Comparison of ENCODE assay signal across 8 mouse cellular contexts in the genomic region with DNA sequence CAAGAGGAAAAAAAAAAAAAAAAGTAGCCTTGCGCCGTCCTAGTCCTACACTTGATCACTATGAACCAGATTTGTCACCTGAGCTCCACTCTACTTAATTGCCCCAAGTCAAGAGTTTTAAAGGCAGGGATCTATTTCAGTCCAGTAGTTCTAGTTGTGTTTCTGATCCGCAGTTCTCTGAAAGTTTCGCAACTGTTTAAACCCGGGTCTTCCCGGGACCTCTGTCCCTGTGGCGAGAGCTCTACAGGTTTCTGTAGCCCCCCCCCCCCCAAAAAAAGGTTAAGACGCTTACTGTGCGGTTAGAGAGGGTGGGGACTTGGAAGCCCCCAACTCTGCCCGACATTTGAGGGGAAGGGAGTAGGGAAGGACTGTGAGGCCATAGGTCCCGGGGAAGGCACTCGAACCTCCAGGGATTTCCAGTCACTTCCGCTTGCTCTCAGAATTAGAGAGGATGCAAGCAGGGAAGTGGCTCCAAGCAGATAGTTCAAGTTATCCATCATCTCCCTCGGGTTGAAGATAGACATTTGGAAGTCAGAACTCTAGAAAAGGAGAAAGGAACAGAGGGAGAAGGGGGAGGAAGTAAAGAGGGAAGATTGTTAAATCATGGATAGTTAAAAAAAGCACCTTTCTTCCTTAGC. TPM values are rescaled to one million over a fixed set of nuclear protein-coding genes. Genes with fewer than 3 reads are reported as not detected.
A peak's percentile ranks its signal among the peaks of the same experiment; 100 is the strongest.
DNase-seq lines count a peak whose midpoint lies in the region; ATAC-seq and TF ChIP-seq lines count a peak whose summit lies in the region.

No protein-coding gene starts in this region.

- DNase-seq in midbrain, embryonic 10.5 days (ENCODE audit: low spot score), result peak; percentile 14
- no peak for DNase-seq in thymus, postnatal 14 days
- no peak for DNase-seq in adrenal gland, postnatal 10 days
- DNase-seq in right cerebral cortex, adult 18-20 months, result no peak

- no peak for TF ChIP-seq CTCF in cortical plate, adult 2 months (IDR thresholded peaks at IDR 0.05; ENCODE audit: extremely low read depth, insufficient read depth, low read length)

- 3% methylated on average over 14 of the region's 14 CpGs for WGBS in embryonic facial prominence, embryonic 12.5 days
- 3% methylated on average over 14 of the region's 14 CpGs for WGBS in hindbrain, embryonic 12.5 days
- WGBS in midbrain, embryonic 10.5 days, result 2% methylated on average over 14 of the region's 14 CpGs

- ATAC-seq in embryonic facial prominence, embryonic 12.5 days (ENCODE audit: insufficient number of reproducible peaks, insufficient read depth, low FRiP score, low TSS enrichment), result no peak
- ATAC-seq in hindbrain, embryonic 12.5 days (ENCODE audit: low FRiP score), result no peak
- no peak for ATAC-seq in inflammation-experienced regulatory T-cells, adult 6 months

- no peaks in the 10 kb centered on the region for H3K36me3 ChIP-seq in embryonic facial prominence, embryonic 12.5 days
- no peaks in the 10 kb centered on the region for H3K36me3 ChIP-seq in hindbrain, embryonic 12.5 days
- no peaks in the 10 kb centered on the region for H3K36me3 ChIP-seq in midbrain, embryonic 10.5 days

- peaks cover 7% of the 10 kb centered on the region; the same call in 1 of the 2 replicates for H3K9me3 ChIP-seq in embryonic facial prominence, embryonic 12.5 days
- peaks cover 4% of the 10 kb centered on the region for H3K9me3 ChIP-seq in hindbrain, embryonic 12.5 days (replicated peaks)
- peaks cover 11% of the 10 kb centered on the region; the same call in 1 of the 2 replicates for H3K9me3 ChIP-seq in midbrain, embryonic 10.5 days (replicated peaks)

- no peak overlapping the region for H3K27ac ChIP-seq in cortical plate, adult 2 months (ENCODE audit: insufficient read depth, low read length)
- H3K27ac ChIP-seq in embryonic facial prominence, embryonic 12.5 days, result no peak overlapping the region
- no peak overlapping the region for H3K27ac ChIP-seq in hindbrain, embryonic 12.5 days
- peak overlapping the region; percentile 86; the same call in 1 of the 2 replicates for H3K27ac ChIP-seq in midbrain, embryonic 10.5 days (replicated peaks)

- H3K4me3 ChIP-seq in cortical plate, adult 2 months (ENCODE audit: insufficient read depth, low read length), result peak overlapping the region; percentile 51; the same call in 1 of the 2 replicates
- H3K4me3 ChIP-seq in embryonic facial prominence, embryonic 12.5 days, result peak overlapping the region; percentile 55
- peak overlapping the region; percentile 57 for H3K4me3 ChIP-seq in hindbrain, embryonic 12.5 days
- peak overlapping the region; percentile 70 for H3K4me3 ChIP-seq in midbrain, embryonic 10.5 days

- no peak for TF ChIP-seq POLR2A in cortical plate, adult 2 months (IDR thresholded peaks at IDR 0.05; ENCODE audit: extremely low read depth, insufficient read depth, low read length)

- H3K4me1 ChIP-seq in cortical plate, adult 2 months (ENCODE audit: control insufficient read depth, insufficient read depth, low read length), result no peaks in the 10 kb centered on the region
- H3K4me1 ChIP-seq in embryonic facial prominence, embryonic 12.5 days, result peaks cover 7% of the 10 kb centered on the region; the same call in 1 of the 2 replicates
- peaks cover 37% of the 10 kb centered on the region for H3K4me1 ChIP-seq in hindbrain, embryonic 12.5 days
- peaks cover 51% of the 10 kb centered on the region for H3K4me1 ChIP-seq in midbrain, embryonic 10.5 days

- H3K9ac ChIP-seq in embryonic facial prominence, embryonic 12.5 days, result no peak overlapping the region
- H3K9ac ChIP-seq in hindbrain, embryonic 12.5 days, result no peak overlapping the region

- H3K27me3 ChIP-seq in embryonic facial prominence, embryonic 12.5 days, result peaks cover 17% of the 10 kb centered on the region; the same call in 1 of the 2 replicates
- H3K27me3 ChIP-seq in hindbrain, embryonic 12.5 days, result peaks cover 60% of the 10 kb centered on the region
- peaks cover 76% of the 10 kb centered on the region for H3K27me3 ChIP-seq in midbrain, embryonic 10.5 days (ENCODE audit: low read depth, poor library complexity, severe bottlenecking)

- H3K4me2 ChIP-seq in embryonic facial prominence, embryonic 12.5 days (replicated peaks), result peak overlapping the region; percentile 89
- peak overlapping the region; percentile 89 for H3K4me2 ChIP-seq in hindbrain, embryonic 12.5 days (replicated peaks)

RNA-seq across cellular contexts. Expression of a gene that starts 0.9 kb away (rescaled TPM):
- polyA plus RNA-seq in cortical plate, adult 2 months (2012; rRNA removed), result 1.1 and 1.2 TPM in 2 replicates
- 9.3 TPM in 2 replicates for polyA plus RNA-seq in embryonic facial prominence, embryonic 12.5 days (2016; fragmentation: Nextera tagmentation; extraction: Ambion mirVana)
- polyA plus RNA-seq in hindbrain, embryonic 12.5 days (2016; fragmentation: Nextera tagmentation; extraction: Ambion mirVana), result 4.5 and 4.8 TPM in 2 replicates
- 1.3 and 1.9 TPM in 2 replicates for polyA plus RNA-seq in midbrain, embryonic 10.5 days (2016; fragmentation: Nextera tagmentation; extraction: Ambion mirVana)
- under 1 TPM in 2 of 3 experiments, not detected in 1; 0.20 to 0.35 TPM for polyA plus RNA-seq in inflammation-experienced regulatory T-cells, adult 6 months (2017; shearing (Covaris generic))
- total RNA-seq in adrenal gland, postnatal 10 days (2021), result 10 to 100 TPM; 44.9 to 47.4 TPM
